Mouse (Mus musculus) cerebellum, adult 8-10 months (tissue): ENCODE measurements around the gene Chrnd.

ENCODE experiments used
- DNase-seq: peaks from one replicate; pipeline ENCODE4 v3.0.0; 2022

The Chrnd gene

GRCm38 (mm10) chr1:87190429-87190828 is at the start of gene Chrnd:
Chrnd (plus strand) TSS chr1:87190607.
- DNase-seq: no peak

DNA sequence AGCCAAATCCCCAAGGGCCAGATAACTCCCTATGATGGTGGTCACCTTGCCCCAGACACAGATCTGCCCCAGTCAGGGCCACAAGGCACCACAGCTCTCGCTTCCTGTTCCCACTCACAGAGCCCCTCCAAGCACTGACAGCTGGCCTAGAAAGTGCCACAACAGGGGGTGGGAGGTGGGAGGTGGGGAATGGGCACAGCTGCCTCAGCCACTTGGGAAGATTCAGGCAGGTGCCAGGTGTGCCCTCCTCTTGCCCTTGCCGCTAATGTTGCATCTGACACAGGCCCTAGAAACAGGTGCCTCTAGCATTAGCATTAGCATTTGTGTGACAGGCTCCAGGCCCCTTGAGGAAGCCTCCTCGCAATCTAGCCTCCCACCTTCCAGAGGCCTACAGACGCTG is 48.9 kb upstream of the Chrnd start:
- no peak for DNase-seq

GRCm38 (mm10) chr1:87142456-87142855 is 48.0 kb upstream of the Chrnd start:
- no peak for DNase-seq

DNA sequence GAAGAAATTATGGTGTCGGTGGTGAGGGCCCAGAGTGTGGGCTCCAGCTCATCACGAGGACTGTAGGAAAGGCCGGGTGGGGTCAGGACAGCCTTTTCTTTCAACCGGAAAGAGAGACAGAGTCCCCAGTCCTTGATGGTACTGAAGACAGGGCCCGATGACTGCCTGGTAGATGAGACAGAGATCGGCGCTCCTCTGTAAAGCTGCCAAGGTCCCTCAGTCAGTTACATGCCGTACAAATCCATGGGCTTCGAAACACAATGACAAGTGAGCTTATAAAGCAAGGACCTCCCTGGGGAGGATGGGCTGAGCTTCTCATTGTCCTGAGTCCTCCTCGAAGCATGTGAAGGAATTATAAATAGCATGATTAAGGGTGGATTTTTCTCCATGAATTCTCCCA is 47.3 kb upstream of the Chrnd start:
- DNase-seq: no peak

GRCm38 (mm10) chr1:87149422-87149821 is 41.0 kb upstream of the Chrnd start:
- DNase-seq: no peak

DNA sequence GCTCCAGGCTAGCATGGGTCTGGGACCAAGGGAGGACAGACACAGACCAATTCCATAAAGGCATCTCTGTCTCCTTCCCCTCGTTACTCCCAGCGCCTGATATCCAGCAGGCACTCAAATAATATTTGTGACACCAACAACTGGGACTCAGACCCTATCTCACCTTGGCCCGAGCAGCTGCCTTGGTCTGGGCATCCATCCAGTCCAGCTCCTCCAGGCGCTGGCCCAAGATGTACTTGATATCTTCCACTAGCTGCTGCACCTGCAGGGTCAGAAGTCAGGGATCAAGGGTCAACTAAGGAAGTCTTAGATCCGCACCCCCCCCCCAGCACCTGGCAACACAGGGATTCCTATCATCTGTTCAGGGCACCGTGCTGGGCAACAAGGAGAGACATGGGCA is 39.1 kb upstream of the Chrnd start:
- no peak for DNase-seq

GRCm38 (mm10) chr1:87153776-87154500 is 36.5 kb upstream of the Chrnd start:
- no peak for DNase-seq

DNA sequence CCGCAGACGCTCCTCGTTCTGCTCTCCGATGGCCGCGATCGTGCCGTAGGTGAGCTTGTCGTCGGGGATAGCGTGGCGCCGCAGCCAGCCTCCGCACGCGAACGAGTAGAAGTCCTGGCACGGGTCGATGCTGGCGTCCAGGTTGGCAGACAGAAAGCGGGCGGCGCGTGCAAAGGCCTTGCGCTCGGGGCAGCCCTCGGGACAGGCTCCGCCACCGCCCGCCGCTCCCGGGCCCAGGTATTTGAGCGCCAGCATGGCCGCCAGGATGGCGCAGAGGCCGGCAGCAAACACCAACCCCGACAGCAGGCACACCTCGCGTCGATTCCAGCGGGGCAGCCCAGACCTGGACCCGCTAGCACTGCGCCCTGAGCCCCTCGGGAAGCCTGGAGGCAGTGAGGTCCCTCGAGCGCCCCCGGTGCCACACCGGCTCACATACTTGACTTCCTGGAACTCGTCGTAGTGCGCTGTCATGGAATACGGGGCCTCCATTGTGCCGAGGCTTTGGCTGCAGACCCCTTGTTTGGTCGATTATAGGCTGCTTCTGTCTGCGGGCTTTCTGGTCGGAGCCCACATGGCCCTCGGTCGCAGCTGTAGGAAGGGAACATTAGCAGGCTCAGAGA is 35.8 kb upstream of the Chrnd start:
- no peak for DNase-seq

- no peak for DNase-seq
Measured at GRCm38 (mm10) chr1:87155531-87156198, 34.7 kb upstream of the Chrnd start.

- DNase-seq: no peak
Measured at GRCm38 (mm10) chr1:87156199-87156587, 34.2 kb upstream of the Chrnd start, which contains the start of gene Ecel1. Ecel1 (minus strand) TSS chr1:87156521.

- DNase-seq: no peak
Measured at GRCm38 (mm10) chr1:87159396-87159795, 31.0 kb upstream of the Chrnd start.

GRCm38 (mm10) chr1:87164164-87164795 is 26.1 kb upstream of the Chrnd start:
- DNase-seq: no peak

GRCm38 (mm10) chr1:87164796-87165184 is 25.6 kb upstream of the Chrnd start:
- DNase-seq: no peak

DNA sequence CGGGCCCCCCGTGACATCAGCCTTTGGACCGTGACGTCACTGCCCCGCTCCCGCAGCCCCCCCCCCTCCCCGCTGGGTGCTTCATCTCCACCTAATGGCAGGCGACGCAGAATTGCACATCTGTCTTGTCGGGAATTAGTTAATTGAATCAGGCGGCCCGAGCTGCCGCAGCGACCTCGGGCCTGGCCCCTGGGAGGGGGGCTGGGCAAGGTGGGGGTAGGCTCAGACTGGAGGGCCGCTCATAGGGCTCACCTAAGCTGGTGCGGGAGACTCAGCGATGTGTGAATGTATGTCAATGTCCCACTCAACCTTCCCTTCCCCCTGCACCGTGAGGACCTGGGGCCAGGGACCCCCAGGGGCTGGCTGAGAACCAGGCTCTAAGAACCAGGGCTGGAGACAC is 19.9 kb upstream of the Chrnd start:
- DNase-seq: no peak

DNA sequence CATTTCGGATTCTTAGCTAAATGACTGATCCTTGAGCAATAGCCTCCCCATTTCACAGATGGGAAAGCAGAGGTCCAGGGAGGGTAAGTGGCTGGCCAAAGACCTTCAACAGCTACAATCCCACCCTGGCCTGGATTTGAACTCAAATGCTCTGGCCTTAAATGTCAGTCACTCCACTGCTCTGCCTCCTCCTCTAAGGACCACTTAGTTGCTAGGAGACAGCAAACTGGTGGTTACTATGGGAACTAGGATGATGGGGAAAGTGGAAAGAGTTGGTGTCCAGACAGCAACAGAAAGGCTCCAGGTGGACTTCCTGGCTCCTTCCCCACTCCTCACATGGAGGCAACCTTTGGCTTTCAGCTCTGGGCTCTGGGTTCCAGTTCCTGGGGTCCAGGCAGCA is 19.1 kb upstream of the Chrnd start:
- no peak for DNase-seq

DNA sequence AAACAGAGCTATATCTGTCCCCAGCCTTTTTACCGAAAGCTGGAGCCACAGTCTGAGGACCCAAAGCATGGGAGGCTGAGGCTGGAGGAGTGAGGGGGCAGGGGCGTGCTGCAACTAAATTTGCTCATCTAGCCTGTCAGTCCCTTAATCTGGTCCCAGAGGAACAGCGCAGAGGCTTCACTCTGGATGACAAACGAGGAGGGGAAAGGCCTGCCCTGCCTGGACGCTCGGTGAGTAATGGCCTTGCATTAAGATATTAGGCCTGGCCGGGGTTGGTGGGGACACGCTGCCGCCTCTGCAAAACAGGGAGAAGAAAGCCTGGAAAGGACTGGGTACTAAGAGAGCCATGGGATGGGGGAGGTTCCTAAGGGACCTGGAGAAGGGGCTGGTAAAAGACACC is 18.1 kb upstream of the Chrnd start:
- DNase-seq: no peak

DNA sequence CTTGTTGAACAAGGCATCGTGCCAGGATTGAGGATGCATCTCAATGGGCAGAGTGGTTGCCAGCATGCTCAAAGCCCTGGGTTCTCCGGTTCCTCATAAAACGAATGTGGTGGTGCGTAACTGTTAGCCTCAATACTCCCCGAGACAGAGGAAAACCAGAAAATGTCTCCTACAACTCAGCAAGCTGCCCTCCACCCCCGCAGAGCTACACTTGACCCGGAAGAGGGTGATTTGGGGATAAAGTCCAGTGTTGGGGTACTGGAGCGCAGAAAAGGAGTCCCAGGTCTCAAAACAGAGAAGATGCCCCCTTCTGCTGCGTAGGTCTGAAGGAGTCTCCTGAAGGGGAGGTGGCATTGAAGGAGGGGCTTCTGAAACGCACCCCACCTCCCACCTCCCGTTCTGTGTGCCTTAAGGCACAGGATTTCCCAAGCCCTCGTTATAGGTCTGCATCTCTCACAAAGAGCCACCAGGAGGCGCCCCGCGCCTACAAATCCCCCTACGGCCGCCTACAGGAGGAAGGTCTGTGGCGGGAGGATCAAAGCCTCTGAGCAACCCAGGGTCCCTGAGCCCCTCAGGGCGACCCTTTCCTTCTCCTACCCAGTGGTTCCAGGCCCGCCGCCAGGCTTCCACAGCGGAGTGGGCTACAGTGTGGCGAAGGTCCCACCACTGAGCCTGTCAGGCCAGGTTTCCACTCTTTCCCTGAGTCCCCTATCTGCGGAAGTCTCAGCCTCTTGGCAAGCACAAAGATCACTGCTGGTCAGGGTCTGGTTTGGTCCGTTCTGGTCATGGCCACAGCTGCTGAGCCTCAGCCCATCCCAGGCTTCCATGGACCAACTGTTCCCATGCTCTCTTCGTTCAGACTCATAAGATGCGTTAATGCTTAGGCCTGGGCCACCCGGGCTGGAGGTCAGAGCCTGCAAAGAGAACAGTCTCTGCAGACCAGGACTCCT is 16.1 kb upstream of the Chrnd start:
- peak; percentile 43 for DNase-seq

DNA sequence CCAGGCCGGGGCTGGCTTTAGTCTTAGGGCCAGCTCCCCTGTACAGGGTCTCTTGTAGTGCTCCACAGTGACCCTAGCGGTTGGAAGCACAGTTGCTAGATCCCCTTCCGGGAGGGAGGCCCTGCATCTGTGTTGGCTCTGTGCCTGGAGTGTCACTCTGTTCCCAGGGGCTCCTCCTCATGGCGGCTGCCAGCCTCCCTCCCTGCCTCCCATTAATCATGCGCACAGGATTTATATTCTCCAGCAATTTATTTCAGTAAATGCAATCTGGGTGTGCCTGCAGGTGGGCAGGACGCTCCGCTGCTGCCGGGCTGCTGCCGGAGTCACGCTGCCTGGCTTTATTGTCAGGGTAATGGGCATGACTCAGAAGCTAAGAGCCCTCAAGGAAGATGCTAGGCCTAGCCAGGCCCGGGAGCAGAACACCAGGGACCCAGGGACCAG is 14.5 kb upstream of the Chrnd start:
- DNase-seq: no peak

- DNase-seq: no peak
Measured at GRCm38 (mm10) chr1:87180896-87181295, 9.5 kb upstream of the Chrnd start.

DNA sequence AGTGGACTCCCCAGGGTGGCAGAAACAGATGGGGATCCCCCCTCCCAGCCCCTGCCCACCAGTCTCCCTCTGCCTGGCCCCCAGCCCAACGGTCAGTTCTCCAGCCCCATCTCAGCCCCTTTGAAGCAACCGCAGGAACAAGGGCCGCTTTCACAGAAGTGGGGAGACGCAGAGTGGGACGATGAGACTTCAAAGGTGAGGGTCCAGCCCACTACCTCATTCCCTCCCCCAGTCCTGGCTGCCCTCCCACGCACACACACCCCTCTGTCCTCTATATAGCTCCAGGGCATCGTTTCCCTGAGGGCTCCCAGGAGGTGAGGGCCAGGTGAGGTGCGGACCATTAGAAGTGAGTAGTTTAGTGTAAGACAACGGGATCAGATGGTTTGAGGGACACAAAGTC is 7.4 kb upstream of the Chrnd start, which contains the start of gene Prss56:
Prss56 (plus strand) TSS at position 301 of the 400 bp plus-strand sequence.
- no peak for DNase-seq

- no peak for DNase-seq
Measured at GRCm38 (mm10) chr1:87183998-87184750, 6.2 kb upstream of the Chrnd start.

DNA sequence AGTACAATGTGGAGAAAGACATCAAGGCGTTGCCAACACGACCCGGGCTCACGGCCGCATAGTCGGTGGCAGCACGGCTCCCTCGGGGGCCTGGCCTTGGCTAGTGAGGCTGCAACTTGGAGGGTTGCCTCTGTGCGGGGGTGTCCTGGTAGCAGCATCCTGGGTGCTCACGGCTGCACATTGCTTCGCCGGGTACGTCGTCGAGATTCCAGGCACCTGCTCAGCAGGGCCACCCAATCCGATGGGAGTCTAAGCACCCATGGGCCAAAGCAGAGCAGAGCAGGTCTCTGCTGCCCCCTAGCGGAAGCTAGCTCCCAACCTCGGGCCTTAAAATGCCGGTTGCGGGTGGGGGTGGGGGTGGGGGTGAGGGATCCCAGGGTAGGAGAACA is 5.7 kb upstream of the Chrnd start:
- peak; percentile 62 for DNase-seq
